Mouse (Mus musculus): Measurements from ENCODE around the gene 1500009C09Rik. TPM values are rescaled to one million over a fixed set of nuclear protein-coding genes. Genes with fewer than 3 reads are reported as not detected.
A peak's percentile ranks its signal among the peaks of the same experiment; 100 is the strongest.

1500009C09Rik gene
- polyA plus RNA-seq, 1 experiment from 2014 or later = not detected

- Histone ChIP-seq H3K9me3 (replicated peaks; ENCODE audit: control insufficient read depth, low read length) (no peaks in the 10 kb centered on the region), H3K36me3 (ENCODE audit: control insufficient read depth, insufficient read depth, low read length) (no peaks in the 10 kb centered on the region), H3K27me3 (ENCODE audit: control insufficient read depth, insufficient read depth, low read length) (no peaks in the 10 kb centered on the region), H3K4me2 (ENCODE audit: low read depth, low read length) (no peak overlapping the region), H3K4me1 (ENCODE audit: control insufficient read depth, insufficient read depth, low read length) (peaks cover 7% of the 10 kb centered on the region), H3K27ac (ENCODE audit: low read length) (no peak overlapping the region), H3K9ac (ENCODE audit: low read length) (no peak overlapping the region), H3K4me3 (replicated peaks; ENCODE audit: low read length) (no peak overlapping the region)
- ATAC-seq (ENCODE audit: insufficient read depth, low FRiP score) = no peak
- 89% methylated on average over 7 of the region's 7 CpGs for WGBS
Measured at GRCm38 (mm10) chr15:82290252-82290651, 38.1 kb downstream of the 1500009C09Rik start.

GRCm38 (mm10) chr15:82292851-82293250, 40.7 kb downstream of the 1500009C09Rik start:
- no peak overlapping the region for H3K27ac ChIP-seq (ENCODE audit: low read length)
- no peaks in the 10 kb centered on the region for H3K36me3 ChIP-seq (ENCODE audit: control insufficient read depth, insufficient read depth, low read length)
- no peak overlapping the region for H3K4me3 ChIP-seq (replicated peaks; ENCODE audit: low read length)
- ATAC-seq (ENCODE audit: insufficient read depth, low FRiP score) = 0 out of 2 replicates have a peak, but pooled peaks have one; percentile 33
- WGBS = 19% methylated on average over 5 of the region's 5 CpGs
- H3K4me2 ChIP-seq (ENCODE audit: low read depth, low read length) = peak overlapping the region; percentile 30; the same call in 1 of the 2 replicates
- no peak overlapping the region for H3K9ac ChIP-seq (ENCODE audit: low read length)
- no peaks in the 10 kb centered on the region for H3K9me3 ChIP-seq (replicated peaks; ENCODE audit: control insufficient read depth, low read length)
- H3K4me1 ChIP-seq (ENCODE audit: control insufficient read depth, insufficient read depth, low read length) = peaks cover 7% of the 10 kb centered on the region
- no peaks in the 10 kb centered on the region for H3K27me3 ChIP-seq (ENCODE audit: control insufficient read depth, insufficient read depth, low read length)

- Histone ChIP-seq H3K4me1 (ENCODE audit: control insufficient read depth, insufficient read depth, low read length) (peaks cover 7% of the 10 kb centered on the region), H3K27me3 (ENCODE audit: control insufficient read depth, insufficient read depth, low read length) (no peaks in the 10 kb centered on the region), H3K9me3 (replicated peaks; ENCODE audit: control insufficient read depth, low read length) (no peaks in the 10 kb centered on the region), H3K9ac (ENCODE audit: low read length) (peak overlapping the region; percentile 10; the same call in 1 of the 2 replicates), H3K4me3 (replicated peaks; ENCODE audit: low read length) (0 out of 2 replicates have a peak overlapping the region, but pooled peaks have one; percentile 5), H3K4me2 (ENCODE audit: low read depth, low read length) (peak overlapping the region; percentile 30), H3K36me3 (ENCODE audit: control insufficient read depth, insufficient read depth, low read length) (no peaks in the 10 kb centered on the region), H3K27ac (ENCODE audit: low read length) (no peak overlapping the region)
- WGBS = 5% methylated on average over 7 of the region's 7 CpGs
- ATAC-seq (ENCODE audit: insufficient read depth, low FRiP score) = peak; percentile 80; the same call in 1 of the 2 replicates
Measured at GRCm38 (mm10) chr15:82293271-82293711, 41.1 kb downstream of the 1500009C09Rik start.

GRCm38 (mm10) chr15:82294059-82294458, 41.9 kb downstream of the 1500009C09Rik start:
- Histone ChIP-seq H3K4me2 (ENCODE audit: low read depth, low read length) (no peak overlapping the region), H3K9me3 (replicated peaks; ENCODE audit: control insufficient read depth, low read length) (no peaks in the 10 kb centered on the region), H3K36me3 (ENCODE audit: control insufficient read depth, insufficient read depth, low read length) (no peaks in the 10 kb centered on the region), H3K9ac (ENCODE audit: low read length) (no peak overlapping the region), H3K4me3 (replicated peaks; ENCODE audit: low read length) (no peak overlapping the region), H3K27me3 (ENCODE audit: control insufficient read depth, insufficient read depth, low read length) (no peaks in the 10 kb centered on the region), H3K4me1 (ENCODE audit: control insufficient read depth, insufficient read depth, low read length) (peaks cover 7% of the 10 kb centered on the region), H3K27ac (ENCODE audit: low read length) (no peak overlapping the region)
- 27% methylated on average over 8 of the region's 8 CpGs for WGBS
- ATAC-seq (ENCODE audit: insufficient read depth, low FRiP score) = no peak

GRCm38 (mm10) chr15:82298764-82299561, 46.8 kb downstream of the 1500009C09Rik start, which contains the start of gene Wbp2nl:
TSS of gene Wbp2nl (plus strand) at chr15:82298954.
- no peak within 1 kb of the TSS for H3K27ac ChIP-seq (ENCODE audit: low read length)
- H3K4me1 ChIP-seq (ENCODE audit: control insufficient read depth, insufficient read depth, low read length) = no peaks in the 10 kb centered on the region
- H3K9ac ChIP-seq (ENCODE audit: low read length) = no peak within 1 kb of the TSS
- 0 out of 2 replicates have a peak within 1 kb of the TSS, but pooled peaks have one; percentile 8 for H3K4me3 ChIP-seq (replicated peaks; ENCODE audit: low read length)
- peak; percentile 25; the same call in 1 of the 2 replicates for ATAC-seq (ENCODE audit: insufficient read depth, low FRiP score)
- no peaks in the 10 kb centered on the region for H3K9me3 ChIP-seq (replicated peaks; ENCODE audit: control insufficient read depth, low read length)
- H3K4me2 ChIP-seq (ENCODE audit: low read depth, low read length) = peak within 1 kb of the TSS; percentile 21; the same call in 1 of the 2 replicates
- no peaks in the 10 kb centered on the region for H3K27me3 ChIP-seq (ENCODE audit: control insufficient read depth, insufficient read depth, low read length)
- H3K36me3 ChIP-seq (ENCODE audit: control insufficient read depth, insufficient read depth, low read length) = no peaks in the 10 kb centered on the region
- WGBS = 56% methylated on average over 39 of the region's 39 CpGs

GRCm38 (mm10) chr15:82307107-82307506, 54.9 kb downstream of the 1500009C09Rik start:
- H3K4me3 ChIP-seq (replicated peaks; ENCODE audit: low read length) = no peak overlapping the region
- H3K9me3 ChIP-seq (replicated peaks; ENCODE audit: control insufficient read depth, low read length) = no peaks in the 10 kb centered on the region
- 59% methylated on average over 3 of the region's 3 CpGs for WGBS
- no peak overlapping the region for H3K9ac ChIP-seq (ENCODE audit: low read length)
- no peaks in the 10 kb centered on the region for H3K27me3 ChIP-seq (ENCODE audit: control insufficient read depth, insufficient read depth, low read length)
- ATAC-seq (ENCODE audit: insufficient read depth, low FRiP score) = peak; percentile 94
- H3K27ac ChIP-seq (ENCODE audit: low read length) = peak overlapping the region; percentile 66
- H3K4me2 ChIP-seq (ENCODE audit: low read depth, low read length) = no peak overlapping the region
- H3K36me3 ChIP-seq (ENCODE audit: control insufficient read depth, insufficient read depth, low read length) = no peaks in the 10 kb centered on the region
- no peaks in the 10 kb centered on the region; the same call in 1 of the 2 replicates for H3K4me1 ChIP-seq (ENCODE audit: control insufficient read depth, insufficient read depth, low read length)

GRCm38 (mm10) chr15:82308416-82308815, 56.2 kb downstream of the 1500009C09Rik start:
- no peaks in the 10 kb centered on the region; the same call in 1 of the 2 replicates for H3K4me1 ChIP-seq (ENCODE audit: control insufficient read depth, insufficient read depth, low read length)
- no peak overlapping the region for H3K9ac ChIP-seq (ENCODE audit: low read length)
- H3K36me3 ChIP-seq (ENCODE audit: control insufficient read depth, insufficient read depth, low read length) = no peaks in the 10 kb centered on the region
- WGBS = 41% methylated on average over 3 of the region's 3 CpGs
- no peak overlapping the region for H3K4me3 ChIP-seq (replicated peaks; ENCODE audit: low read length)
- no peaks in the 10 kb centered on the region for H3K27me3 ChIP-seq (ENCODE audit: control insufficient read depth, insufficient read depth, low read length)
- H3K27ac ChIP-seq (ENCODE audit: low read length) = peak overlapping the region; percentile 25; the same call in 1 of the 2 replicates
- no peak overlapping the region for H3K4me2 ChIP-seq (ENCODE audit: low read depth, low read length)
- peak; percentile 48; the same call in 1 of the 2 replicates for ATAC-seq (ENCODE audit: insufficient read depth, low FRiP score)
- H3K9me3 ChIP-seq (replicated peaks; ENCODE audit: control insufficient read depth, low read length) = no peaks in the 10 kb centered on the region
